Mouse (Mus musculus) olfactory bulb, adult 2 months (tissue): ENCODE data around the gene Paqr3.

Experiments
- CTCF ChIP-seq: fragments of 200-500 bp; IDR thresholded peaks from 2 replicates; pipeline ENCODE4 v1.5.1; 2012; ENCODE audit warnings: low read depth, mild to moderate bottlenecking, low read length, moderate library complexity; ENCODE audit not compliant: insufficient read depth
- POLR2A ChIP-seq: fragments of 200-500 bp; IDR thresholded peaks from 2 replicates; pipeline ENCODE4 v1.6.1; 2012; ENCODE audit warnings: mild to moderate bottlenecking, low read depth, low read length, moderate library complexity; ENCODE audit not compliant: insufficient read depth

- no peak for TF ChIP-seq CTCF
- no peak for TF ChIP-seq POLR2A
Measured at GRCm38 (mm10) chr5:97088231-97088630, 23.2 kb downstream of the Paqr3 start.
